Mouse (Mus musculus): ENCODE data around the gene Nt5dc3.
A peak's percentile ranks its signal among the peaks of the same experiment; 100 is the strongest.

Gene Nt5dc3

DNA sequence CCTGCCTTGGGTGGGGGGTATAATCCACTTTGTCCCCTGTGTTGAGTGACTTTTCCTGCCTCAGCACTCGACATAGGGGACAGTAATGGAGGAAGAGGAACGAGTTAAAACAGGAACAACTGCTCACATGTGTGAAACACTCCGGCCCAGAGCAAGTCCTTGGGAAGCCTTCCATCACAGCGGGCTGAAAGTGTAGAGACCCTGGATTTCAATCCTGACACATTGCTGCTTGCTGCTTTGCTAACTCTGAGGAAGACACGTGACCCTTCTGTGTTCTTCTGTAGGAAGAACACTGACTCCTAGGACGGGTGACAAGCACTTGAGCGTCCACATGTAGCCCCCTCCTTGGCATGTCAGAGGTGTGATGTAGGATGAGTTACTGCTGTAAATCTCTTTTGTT is 36.3 kb downstream of the Nt5dc3 start:
- no peak for DNase-seq (ENCODE audit: low spot score)

DNA sequence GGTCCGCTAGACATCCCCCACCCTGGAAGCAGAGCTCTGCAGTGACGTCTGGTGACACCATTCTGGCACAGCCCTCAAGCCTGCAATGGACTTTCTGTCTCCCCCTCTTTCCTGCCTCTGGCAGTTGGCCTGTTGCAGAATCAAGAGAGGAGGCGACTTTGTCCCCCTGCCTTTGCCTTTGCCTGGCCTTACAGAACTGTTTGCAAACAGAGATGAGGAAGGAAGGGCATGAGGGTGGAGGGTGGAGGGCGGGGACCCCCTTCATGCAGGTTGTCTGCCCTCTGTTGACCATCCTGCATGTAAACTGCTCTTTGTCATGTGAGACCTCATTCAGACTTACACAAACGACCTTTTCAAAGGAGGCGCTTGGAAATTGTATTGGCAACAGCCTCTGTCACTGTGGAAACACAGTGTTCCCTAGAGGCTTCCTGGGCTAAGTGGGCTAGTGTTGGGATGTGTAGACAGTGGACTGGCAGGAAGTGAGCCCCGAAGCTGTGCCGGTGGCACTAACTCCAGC is 40.9 kb downstream of the Nt5dc3 start:
- DNase-seq (ENCODE audit: low spot score) = peak; percentile 55

DNA sequence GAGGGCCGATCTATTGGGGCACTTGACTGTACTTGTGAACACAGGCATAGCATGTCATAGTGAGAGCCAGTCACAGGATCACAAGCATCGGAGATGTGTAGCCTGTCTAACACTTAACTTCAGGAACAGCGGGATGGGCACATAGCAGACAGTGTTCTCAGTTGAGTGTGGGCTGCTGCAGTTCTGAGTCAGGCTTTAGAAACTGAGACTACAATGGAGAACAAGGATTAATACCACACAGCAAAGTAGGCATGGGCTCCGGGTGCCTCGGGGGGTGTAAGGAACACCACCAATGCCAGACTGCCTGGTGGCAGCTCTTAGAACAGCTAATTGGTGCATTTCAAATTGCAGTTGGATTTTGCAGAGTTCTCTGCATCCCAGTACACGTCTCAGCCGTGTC is 42.2 kb downstream of the Nt5dc3 start:
- DNase-seq (ENCODE audit: low spot score) = no peak

DNA sequence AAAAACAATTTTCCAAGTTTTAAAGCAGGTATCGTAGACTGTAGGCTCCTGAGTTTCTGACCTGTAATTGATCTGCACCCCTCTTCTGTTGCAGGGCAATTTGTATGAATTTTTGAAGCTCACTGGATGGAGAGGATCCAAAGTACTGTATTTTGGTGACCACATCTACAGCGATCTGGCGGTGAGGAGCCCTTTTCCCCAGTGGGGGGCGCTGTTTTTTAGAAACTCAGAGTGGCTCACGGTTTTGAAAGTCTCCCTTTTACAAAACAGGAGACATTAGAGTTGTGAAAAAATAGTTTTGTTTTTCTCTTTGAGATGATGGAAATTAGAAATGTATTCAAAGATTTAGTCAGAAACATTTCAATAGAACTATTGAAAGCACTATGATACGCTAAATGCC is 45.3 kb downstream of the Nt5dc3 start:
- no peak for DNase-seq (ENCODE audit: low spot score)

DNA sequence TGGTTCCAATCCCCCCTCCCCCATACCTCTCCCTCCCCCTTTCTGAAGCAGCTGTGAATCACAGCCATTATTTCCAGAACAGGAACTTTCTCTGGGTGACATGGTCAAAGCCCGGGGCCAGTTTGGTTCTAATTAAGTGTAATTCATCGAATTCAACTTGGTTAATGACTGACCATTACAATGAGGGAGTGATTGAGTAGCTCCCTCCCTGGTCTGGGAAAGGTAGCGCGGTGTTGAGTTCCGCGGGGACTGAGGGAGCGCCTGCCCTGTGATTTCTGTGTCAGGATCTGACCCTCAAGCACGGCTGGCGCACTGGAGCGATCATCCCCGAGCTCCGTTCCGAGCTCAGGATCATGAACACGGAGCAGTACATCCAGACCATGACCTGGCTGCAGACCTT is 46.1 kb downstream of the Nt5dc3 start:
- peak; percentile 39 for DNase-seq (ENCODE audit: low spot score)

DNA sequence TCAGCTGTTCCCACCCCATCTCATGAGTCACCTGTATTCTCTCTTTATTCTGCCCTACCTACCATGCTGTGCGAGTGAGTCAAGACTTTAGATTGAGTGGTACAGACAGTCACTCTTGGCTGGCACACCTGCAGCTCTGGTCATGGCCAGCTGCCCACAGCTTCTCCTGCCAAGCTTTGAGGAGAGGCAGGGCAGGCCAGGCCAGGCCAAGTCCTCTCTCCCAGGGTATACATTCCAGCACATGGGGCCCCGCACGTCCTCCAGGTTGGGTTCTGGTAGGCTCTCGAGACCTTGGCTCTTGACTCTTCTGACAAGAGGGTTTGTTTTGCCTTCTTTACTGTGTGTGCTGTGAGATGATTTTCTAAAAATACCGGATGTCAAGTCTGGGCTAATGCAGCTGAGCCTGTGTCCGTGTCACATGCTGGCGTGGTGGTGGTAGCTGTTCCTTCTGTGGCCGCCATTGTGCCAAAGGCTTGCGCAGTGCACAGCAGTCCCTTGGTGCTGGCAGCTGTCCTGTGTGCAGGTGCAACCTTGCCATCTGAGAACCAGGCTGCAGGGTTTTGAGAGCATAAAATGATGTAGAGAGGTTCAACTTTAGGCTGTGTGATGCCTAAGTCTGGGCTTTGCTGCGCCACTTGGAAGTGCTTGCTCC is 47.2 kb downstream of the Nt5dc3 start:
- DNase-seq (ENCODE audit: low spot score) = no peak

DNA sequence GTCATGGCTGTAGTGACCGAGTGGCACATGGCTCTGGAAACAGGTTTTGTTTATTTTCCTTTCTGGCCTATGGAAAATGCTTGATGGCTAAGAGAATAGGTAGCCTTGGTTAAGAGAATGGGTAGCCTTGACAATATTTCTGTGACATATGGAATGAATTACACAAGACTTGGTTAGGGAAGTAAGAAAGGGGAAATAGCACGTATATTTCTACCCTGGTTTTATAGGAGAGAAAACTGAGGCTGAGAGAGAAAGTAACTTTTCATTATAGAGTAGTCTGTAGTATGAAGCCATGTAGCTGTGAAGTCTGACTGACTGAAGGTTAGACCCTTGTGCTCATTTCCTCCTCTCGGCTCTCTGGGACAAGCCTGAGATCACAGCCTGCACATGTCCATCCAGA is 48.1 kb downstream of the Nt5dc3 start:
- DNase-seq (ENCODE audit: low spot score) = no peak

DNA sequence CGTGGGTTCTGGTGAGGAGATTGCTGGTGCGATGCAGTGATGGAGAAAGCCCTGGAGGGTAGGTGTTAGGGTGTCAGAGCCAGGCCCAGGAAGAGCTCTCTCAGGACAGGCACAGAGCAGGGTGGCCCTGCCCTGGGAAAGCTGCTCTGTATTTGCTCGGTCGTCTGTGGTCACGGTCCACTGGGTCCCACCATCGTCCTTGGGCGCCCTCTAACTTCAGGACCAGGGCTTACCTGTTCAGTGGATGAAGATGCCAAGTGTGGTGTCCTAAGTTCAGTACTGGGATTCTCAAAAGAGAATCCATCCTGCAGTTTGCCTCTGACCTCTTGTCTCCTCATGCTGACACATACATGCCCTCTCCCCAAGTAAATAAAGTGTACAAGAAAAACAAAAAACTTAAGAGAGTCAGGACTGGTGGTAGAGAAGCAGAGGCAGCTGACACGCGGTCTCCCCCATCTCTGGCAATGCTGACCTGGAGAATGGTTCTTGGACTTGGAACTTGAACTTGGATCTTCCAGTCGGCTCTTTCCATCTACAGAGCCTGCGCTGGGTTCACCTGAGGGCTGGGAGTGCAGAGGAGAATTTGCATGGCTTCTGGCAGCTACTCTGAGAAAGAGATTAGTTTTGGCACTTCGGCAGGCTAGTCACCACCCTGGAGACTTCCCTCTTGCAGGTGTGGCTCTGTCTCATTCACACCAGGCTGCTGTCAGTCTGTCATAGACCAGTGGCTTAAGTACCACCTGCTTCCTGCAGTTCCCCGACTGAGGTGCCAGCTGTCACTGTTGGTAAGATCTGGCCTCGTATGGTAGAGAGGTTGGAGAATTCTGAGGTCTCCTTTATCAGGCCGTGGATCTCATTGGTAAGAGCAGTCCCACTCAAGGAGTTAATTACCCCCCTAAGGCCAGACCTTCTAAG is 49.7 kb downstream of the Nt5dc3 start:
- DNase-seq (ENCODE audit: low spot score) = no peak

DNA sequence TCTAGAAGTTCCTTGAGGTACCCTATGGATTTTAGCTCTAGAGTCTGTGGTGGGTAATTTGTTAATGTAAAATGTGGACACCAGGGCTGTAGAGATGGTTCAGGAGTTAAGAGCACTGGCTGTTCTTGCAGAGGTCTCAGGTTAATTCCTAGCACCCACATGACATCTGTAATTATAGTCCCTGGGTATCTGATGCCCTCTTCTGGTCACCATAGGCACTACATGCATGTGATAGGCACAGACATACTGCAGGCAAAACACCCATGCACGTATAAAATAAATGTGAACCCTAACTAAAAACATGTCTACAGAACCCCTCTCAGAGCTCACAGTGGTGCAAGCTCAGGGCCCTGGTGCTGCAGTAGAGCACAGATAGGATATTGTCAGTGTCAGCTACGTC is 50.7 kb downstream of the Nt5dc3 start:
- DNase-seq (ENCODE audit: low spot score) = no peak

DNA sequence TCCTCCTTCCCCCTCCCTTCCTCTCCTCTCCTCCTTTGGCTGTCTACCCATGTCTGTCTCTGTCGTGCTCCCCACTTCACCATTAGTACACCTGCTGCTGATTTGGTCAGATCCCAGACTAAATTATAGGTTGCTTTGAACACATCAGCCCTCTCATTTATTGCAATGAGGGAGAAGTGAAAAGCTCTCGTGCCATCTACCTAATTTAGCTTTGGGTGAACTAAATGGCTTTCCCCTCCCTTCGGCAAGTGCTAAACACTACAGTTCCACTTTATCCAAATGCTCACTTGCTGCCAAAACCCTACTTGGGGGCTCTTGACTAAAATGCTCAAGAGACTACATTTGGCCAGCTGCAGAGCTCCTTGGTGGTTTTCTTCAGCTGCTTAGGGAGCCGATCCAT is 58.0 kb downstream of the Nt5dc3 start:
- no peak for DNase-seq (ENCODE audit: low spot score)

DNA sequence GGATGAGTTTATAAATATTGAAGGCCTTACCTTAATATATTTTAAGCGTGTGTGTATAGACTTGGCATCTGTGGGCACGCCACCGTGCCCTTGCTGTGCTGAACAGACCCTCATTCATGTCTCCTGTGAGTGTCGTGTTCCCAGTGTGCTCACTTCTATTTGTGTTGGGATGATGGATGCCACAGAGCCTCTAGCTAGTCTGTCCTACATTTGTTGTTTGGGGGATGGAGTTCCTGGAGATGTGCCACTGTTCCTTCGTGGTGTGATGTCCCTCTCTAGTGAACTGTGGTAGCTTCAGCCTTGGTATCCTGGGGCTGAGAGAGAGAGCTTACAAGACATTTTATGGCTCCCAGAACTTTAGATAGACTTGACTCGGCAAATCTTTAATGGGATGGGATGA is 60.0 kb downstream of the Nt5dc3 start:
- no peak for DNase-seq (ENCODE audit: low spot score)

DNA sequence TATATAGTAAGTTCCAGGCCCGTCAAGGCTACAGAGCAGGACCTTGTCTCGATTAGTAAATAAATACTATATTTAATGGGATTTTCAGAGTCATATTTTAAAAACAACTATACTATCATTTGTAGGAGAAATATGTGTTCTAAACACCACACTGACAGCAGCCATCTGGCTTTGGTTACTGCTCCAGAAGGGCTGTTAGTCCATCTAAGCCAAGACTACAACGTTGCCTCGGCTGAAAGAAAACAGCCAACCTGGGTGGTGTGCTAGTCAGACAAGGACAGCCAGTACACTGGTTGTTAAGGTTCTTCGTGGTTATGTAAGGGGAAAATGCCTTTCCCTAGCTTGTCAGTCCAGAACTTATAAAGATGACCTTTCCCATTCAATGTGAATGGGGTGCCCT is 63.9 kb downstream of the Nt5dc3 start:
- no peak for DNase-seq (ENCODE audit: low spot score)

DNA sequence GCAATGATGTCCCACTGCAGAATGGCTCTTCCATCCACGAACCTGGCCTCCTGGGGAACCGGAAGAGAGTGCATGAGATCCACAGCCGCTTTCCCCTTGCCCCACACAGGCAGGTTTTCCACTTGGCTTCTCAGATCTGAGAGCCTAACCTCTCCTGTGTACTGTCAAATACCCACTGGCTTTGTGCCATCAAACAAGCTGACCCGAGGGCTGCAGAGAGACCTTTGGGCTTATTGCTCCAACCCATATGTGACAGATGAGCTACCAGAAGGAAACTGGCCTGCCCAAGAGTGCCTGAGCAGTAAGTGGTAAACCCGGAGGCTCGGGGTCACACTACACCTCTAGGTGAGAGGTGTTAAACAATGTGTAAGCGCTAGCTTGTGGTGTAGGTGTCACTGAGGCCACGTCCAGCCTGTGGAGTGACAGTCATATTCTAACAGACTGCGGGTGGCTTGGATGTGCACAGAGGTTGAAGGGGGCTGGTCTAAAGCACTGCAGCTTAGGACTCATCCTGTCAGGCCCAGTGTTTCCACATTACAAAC is 68.2 kb downstream of the Nt5dc3 start:
- DNase-seq (ENCODE audit: low spot score) = no peak

DNA sequence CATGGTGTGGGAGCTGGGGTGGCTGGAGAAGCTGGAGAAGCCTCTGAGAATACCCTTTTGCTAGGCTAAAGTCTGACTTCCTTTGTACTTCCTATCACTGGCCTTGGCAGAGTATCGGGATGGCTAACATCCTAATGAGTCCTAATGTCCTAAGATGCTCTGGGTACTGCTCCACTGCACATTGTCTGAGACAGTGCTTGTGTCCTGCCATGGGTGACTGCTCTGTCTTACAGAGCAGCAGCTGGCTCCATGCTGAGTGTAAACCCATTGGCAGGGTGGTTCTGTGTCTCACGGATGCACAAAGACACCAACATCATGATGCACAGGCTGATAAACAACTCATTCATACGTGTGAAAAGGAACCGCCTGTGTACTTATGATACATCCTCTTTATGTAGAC is 70.3 kb downstream of the Nt5dc3 start:
- no peak for DNase-seq (ENCODE audit: low spot score)

DNA sequence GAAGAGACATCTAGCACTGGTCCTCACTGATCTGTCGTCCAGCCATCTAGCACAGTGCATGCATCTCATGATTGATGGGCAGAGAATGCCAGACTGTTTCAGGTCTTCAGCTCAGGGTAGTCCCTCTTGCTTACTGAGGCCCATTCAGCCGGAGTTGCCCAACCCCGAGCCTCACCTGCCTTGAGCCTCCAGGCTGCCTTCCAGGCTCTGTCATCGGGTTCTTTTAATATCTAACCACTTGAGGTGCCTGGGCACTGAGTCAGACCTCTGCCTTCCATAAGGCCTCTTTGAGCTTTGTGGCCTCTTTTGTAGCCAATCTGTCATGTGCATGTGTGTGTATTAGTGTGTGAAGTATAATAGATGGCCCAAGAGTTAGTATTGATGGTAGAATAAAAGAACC is 70.7 kb downstream of the Nt5dc3 start:
- DNase-seq (ENCODE audit: low spot score) = no peak

DNA sequence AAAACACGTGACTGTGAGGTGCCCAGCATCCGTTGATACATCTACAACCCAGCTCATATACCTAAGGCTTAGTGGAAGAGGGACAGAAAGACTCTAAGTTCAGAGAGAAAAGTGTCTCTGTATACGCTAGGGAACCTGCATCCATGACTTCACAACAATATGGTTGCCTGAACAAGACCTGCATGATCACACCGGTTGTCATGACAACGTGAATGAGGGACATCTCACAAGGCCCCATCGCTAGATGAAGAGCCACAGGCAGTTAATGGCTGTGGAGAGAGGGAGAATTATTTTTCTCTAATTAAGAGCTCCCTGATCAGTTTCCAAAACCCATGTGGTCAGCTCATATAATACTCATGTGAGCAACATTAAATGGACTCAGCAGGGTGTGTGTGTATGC is 73.4 kb downstream of the Nt5dc3 start:
- DNase-seq (ENCODE audit: low spot score) = no peak

DNA sequence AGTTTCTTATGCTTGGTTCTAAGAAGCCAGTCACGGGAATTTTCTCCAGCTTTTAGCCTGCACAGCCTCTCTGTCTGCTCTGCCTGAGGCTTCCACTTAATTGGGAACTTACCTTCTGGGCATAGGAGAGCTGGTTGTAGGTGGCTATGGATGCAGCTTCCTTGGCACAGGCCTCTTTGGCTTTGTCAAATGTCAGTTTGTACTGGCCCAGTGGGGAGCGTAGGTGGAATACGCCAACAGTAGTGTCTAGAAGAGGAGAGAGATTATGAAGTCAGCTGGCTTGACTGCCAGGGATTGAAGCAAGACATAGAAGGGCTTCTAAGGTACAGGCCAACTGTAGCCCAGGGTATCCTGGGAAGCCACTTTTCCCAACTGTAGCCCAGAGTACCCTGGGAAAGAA is 74.6 kb downstream of the Nt5dc3 start:
- DNase-seq (ENCODE audit: low spot score) = no peak

DNA sequence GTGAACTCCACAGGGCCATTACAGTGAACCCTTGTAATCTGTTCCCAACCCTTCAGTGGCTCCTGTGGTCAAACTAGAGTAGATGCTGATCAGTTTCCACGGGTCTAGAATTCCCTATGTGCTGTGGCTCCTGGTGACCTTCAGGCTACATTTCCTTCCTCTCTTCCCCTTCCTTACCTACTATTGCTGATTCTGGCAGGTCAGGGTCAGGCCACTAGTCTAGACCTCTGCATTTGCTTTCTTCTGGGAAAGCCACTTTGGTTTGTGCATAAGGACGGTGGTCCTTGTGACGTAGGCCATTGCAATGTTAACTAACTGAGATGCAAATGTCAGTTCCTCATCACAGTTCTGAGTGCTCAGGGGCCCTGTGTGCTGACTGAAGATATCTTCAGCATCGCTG is 81.6 kb downstream of the Nt5dc3 start:
- DNase-seq (ENCODE audit: low spot score) = no peak

DNA sequence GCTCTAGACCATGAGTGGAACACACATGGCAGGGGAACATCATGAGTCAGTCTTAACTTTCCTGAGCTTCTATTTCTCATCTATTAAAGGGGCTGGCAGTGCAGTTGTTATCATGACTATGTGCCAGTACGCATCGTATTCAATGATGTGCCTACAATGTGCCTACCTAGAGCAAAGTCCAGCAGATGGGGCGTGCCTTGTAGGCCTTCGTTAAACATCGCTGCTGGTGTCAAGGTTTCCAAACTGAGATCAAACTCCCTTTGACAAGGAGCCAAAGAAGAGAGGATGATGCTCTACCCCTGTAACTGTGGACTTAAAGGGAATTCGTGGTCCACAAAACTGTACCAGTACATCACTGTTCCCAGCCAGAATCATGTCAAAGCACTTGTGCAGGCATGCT is 83.7 kb downstream of the Nt5dc3 start:
- DNase-seq (ENCODE audit: low spot score) = no peak

DNA sequence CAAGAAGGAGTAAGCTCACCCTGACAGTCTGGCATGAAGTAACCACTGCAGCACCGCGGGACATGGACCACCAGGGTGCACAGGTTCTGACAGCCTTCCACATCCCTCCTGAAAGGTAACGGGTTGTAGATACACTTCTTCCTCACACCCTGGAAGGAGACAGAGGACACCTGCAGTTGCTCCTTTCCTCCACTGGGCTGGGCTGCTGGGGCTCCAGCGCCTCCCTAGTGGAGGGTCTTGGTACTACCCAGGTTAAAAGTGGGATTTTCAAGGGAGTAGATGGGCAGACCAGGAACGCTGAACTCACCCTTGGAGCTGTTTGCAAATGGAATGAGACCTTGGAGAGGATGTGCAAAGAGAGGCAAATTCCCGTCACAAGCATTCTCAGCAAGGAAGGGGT is 84.6 kb downstream of the Nt5dc3 start:
- no peak for DNase-seq (ENCODE audit: low spot score)

DNA sequence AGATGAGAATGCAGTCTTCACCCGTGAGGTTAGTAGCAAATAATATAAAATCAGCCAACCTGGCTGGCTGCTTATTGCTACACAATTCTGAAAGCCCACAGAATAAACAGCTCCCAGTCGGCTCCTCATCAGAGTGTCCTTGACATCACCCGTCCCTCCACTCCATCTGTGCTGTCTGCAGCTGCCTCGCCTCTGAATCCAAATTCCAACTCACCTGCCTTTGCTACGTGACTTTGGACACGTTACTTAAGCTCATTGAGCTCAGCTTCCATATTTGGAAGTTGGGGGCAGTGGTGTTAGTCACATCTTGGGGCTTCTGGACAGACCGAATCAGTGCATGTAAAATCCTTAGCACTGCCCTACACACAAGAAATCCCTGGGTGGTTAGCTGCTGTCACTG is 93.3 kb downstream of the Nt5dc3 start:
- no peak for DNase-seq (ENCODE audit: low spot score)

DNA sequence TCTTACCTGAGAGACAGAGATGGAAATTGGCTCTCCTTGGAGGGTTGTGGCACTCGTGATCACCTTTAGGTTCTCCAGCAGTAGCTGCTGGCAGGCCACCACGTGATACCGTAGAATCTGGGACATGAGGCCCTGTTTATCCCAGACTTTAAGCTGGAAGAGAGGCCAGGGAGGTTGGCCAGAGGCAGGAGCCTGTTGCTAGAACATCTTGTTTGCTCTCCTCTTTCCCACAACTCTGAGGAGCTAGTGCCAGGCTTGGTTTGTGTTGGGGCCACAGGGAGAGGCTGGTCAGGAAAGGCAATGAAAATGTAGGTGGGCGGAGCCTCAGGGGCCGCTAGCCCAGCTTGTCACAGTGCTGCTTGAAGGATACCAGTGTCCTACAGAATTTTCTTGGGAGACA is 93.8 kb downstream of the Nt5dc3 start:
- DNase-seq (ENCODE audit: low spot score) = no peak

DNA sequence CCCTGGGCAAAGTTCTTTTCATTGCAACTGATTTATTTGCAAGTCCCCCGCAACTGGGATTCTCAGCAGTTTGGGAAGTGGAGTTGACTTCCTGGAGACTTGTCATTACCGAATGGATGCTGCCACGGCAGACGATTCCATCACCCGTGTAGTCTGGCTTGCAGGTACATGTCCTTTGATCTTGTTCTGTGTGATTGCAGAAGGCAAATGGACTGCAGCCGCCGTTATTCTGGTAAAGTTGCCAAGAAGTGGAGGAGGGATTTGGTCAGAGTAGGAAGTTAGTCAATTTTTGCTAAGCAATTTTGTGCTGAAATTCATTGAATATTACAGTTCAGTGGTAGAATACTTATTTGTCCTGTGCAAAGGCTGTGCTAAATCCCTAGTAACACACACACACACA is 99.9 kb downstream of the Nt5dc3 start:
- DNase-seq (ENCODE audit: low spot score) = no peak

Measured in embryo, embryonic 10 days (tissue).